Mouse (Mus musculus) bone marrow macrophage, adult 2 months (primary cell): ENCODE data around the gene Elovl5. TPM values are rescaled to one million over a fixed set of nuclear protein-coding genes. Genes with fewer than 3 reads are reported as not detected.

Source experiments
- H3K27ac ChIP-seq: 2 replicates; pipeline ENCODE4 v1.5.1; 2012; ENCODE audit warnings: low read depth, low read length; ENCODE audit not compliant: insufficient read depth
- H3K4me1 ChIP-seq: 2 replicates; pipeline ENCODE4 v1.6.1; 2012; ENCODE audit warnings: low read length; ENCODE audit not compliant: control insufficient read depth, insufficient read depth
- H3K4me3 ChIP-seq: 2 replicates; pipeline ENCODE4 v1.5.1; 2012; ENCODE audit warnings: mild to moderate bottlenecking, low read length, moderate library complexity; ENCODE audit not compliant: insufficient read depth
- CTCF ChIP-seq: IDR thresholded peaks from 2 replicates; pipeline ENCODE4 v1.5.1; 2012; ENCODE audit warnings: low read depth, mild to moderate bottlenecking, low read length, moderate library complexity
- POLR2A ChIP-seq: IDR thresholded peaks from 2 replicates; pipeline ENCODE4 v1.6.1; 2012; ENCODE audit warnings: mild to moderate bottlenecking, low read depth, low read length, borderline replicate concordance
- polyA plus RNA-seq: library from polyadenylated mRNA; stranded (reverse); fragments of >200 nt; gene quantifications from 2 replicates; pipeline ENCODE4 v1.2.4, GENCODE M21; 2012; ENCODE audit not compliant: missing spikeins, insufficient read depth, insufficient read length

The Elovl5 gene
- polyA plus RNA-seq, 1 experiment, result 56.9 TPM

DNA sequence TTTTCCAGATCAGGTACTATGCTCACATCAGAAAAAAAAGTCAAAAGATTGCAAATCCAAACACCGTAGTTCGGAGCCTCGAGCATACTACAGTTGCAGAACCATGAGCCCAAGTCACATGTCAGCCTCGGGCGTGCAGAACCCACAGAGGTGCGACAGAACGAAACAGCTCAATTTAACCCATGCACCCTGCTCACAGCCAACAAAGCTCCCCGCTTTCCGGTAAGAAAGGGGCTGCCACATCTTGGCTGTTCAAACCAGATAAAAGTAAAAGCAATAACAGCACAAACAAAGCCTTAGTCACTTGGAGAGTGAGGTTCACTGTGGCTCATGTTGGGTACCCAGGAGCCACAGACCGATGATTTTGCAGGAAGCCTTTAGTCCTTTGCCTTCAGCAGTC, 93.5 kb downstream of the Elovl5 start:
- H3K27ac ChIP-seq, result no peak overlapping the region
- peaks cover 3% of the 10 kb centered on the region; the same call in 1 of the 2 replicates for H3K4me1 ChIP-seq
- TF ChIP-seq POLR2A (no peak), CTCF (no peak)
- H3K4me3 ChIP-seq, result no peak overlapping the region

DNA sequence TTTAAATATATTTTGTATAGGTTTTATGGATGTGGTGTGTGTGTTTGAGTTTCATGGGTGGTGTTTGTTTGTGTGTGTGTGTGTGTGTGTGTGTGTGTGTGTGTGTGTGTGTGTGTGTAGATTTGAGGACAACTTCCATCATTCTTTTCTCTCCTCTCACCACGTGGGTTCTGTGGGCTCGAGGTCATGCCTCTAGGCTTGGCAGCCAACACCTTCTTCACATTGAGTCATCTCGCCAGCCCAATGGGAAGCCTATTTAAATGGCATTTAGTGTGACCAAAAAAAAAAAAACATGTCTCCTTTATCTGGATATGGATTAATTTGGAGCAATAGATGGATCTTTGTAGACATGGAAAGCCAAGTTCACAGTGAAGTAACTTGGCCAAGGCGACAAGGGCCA, 94.9 kb downstream of the Elovl5 start:
- no peak overlapping the region for H3K4me3 ChIP-seq
- no peak overlapping the region for H3K27ac ChIP-seq
- H3K4me1 ChIP-seq, result no peaks in the 10 kb centered on the region
- TF ChIP-seq CTCF (no peak), POLR2A (no peak)

- no peaks in the 10 kb centered on the region for H3K4me1 ChIP-seq
- H3K27ac ChIP-seq, result no peak overlapping the region
- H3K4me3 ChIP-seq, result no peak overlapping the region
- TF ChIP-seq POLR2A (no peak), CTCF (no peak)
Observed at GRCm38 (mm10) chr9:78012681-78013080, 95.5 kb downstream of the Elovl5 start.

- H3K4me1 ChIP-seq, result no peaks in the 10 kb centered on the region
- H3K27ac ChIP-seq, result no peak overlapping the region
- TF ChIP-seq CTCF, result no peak
- no peak for TF ChIP-seq POLR2A
- H3K4me3 ChIP-seq, result no peak overlapping the region
Observed at GRCm38 (mm10) chr9:78013813-78014212, 96.6 kb downstream of the Elovl5 start.

GRCm38 (mm10) chr9:78015816-78016215, 98.7 kb downstream of the Elovl5 start:
- H3K27ac ChIP-seq, result no peak overlapping the region
- H3K4me3 ChIP-seq, result no peak overlapping the region
- no peak for TF ChIP-seq POLR2A
- TF ChIP-seq CTCF, result no peak
- H3K4me1 ChIP-seq, result no peaks in the 10 kb centered on the region

DNA sequence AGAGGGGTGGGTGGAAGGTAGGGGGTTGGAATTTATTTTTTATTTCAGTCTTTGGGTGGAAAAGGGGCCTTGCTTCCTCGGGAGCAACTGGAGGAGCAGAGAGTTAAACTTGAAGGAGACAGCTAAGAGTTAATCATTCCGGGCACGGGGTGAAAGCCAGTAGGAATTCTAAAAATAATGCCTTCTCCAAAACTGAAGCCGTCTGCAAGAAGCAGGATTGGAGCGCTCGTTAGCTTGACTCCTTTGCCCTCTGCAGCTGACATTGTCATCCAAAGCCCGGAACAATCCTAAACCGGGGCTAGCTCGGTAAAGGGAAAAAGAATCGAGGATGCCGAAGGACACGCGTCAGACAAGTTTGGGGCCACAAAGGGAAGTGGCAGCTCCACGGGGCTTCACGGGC, 99.1 kb downstream of the Elovl5 start:
- Histone ChIP-seq H3K4me3 (no peak overlapping the region), H3K27ac (no peak overlapping the region), H3K4me1 (0 out of 2 replicates have a peak, but pooled peaks cover 1% of the 10 kb centered on the region)
- TF ChIP-seq POLR2A, result no peak
- TF ChIP-seq CTCF, result no peak

GRCm38 (mm10) chr9:78021256-78021655, 104.1 kb downstream of the Elovl5 start:
- Histone ChIP-seq H3K4me3 (no peak overlapping the region), H3K4me1 (peaks cover 16% of the 10 kb centered on the region), H3K27ac (no peak overlapping the region)
- TF ChIP-seq POLR2A (no peak), CTCF (no peak)

DNA sequence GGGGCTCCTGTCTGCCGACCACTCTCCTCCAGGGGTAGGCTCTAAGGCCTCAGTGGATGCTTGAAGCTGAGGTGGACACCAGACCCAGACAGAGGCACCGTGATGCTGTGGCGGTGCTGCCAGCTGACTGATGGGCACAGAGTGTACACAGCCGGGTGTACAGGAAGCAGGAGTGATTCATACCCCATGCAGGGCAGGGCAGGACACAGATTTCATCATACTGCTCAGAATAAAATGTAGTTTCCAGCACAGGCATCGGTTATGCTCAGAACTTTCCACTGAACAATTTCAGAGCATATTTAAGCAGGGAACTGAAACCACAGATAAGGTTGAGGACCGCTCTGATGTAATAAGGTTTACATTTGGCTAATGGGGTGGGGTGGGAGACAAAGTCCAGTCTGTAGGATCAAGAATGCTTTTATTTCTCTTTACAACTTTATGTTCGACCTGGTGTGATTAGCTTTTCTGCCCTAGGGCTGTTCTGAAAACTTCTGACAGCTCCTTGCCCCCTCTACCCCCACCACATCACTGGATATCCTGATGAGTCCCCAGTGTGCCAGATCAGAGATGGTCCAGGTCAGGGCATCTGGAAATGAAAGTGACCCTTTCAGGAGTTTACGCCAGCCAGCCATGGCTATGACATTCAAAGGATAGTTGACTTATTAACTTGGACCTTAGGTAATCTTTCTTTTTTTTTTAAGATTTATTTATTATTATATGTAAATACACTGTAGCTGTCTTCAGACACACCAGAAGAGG, 105.2 kb downstream of the Elovl5 start:
- peaks cover 16% of the 10 kb centered on the region for H3K4me1 ChIP-seq
- peak overlapping the region; percentile 31; the same call in 1 of the 2 replicates for H3K27ac ChIP-seq
- TF ChIP-seq CTCF (no peak), POLR2A (no peak)
- no peak overlapping the region for H3K4me3 ChIP-seq

- TF ChIP-seq CTCF, result peak; percentile 93
- no peak for TF ChIP-seq POLR2A
- no peak overlapping the region for H3K27ac ChIP-seq
- peaks cover 16% of the 10 kb centered on the region for H3K4me1 ChIP-seq
- no peak overlapping the region for H3K4me3 ChIP-seq
Observed at GRCm38 (mm10) chr9:78024823-78025222, 107.7 kb downstream of the Elovl5 start.

DNA sequence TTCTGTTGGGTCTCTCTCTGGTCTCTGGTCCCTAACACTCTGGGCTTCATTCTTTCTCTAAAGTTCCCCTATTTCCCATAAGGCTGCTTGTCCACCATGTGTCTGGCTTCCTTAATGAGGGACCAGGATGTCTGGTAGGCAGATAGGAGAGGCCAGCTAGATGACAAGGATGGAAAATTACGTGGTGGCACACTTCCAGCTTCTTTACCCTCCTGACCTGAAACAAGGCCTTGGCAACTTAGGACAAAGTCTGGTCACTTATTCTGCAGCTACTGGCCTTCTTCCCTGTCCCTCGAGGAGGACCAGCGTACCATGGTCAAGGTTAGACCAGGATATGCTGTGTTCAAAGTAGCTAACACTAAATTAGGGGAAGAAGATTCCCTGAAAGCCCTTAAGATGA, 109.9 kb downstream of the Elovl5 start:
- Histone ChIP-seq H3K4me1 (peaks cover 7% of the 10 kb centered on the region), H3K27ac (no peak overlapping the region), H3K4me3 (no peak overlapping the region)
- TF ChIP-seq CTCF, result no peak
- TF ChIP-seq POLR2A, result no peak

- Histone ChIP-seq H3K4me3 (no peak overlapping the region), H3K4me1 (0 out of 2 replicates have a peak, but pooled peaks cover 2% of the 10 kb centered on the region), H3K27ac (no peak overlapping the region)
- TF ChIP-seq POLR2A (no peak), CTCF (no peak)
Observed at GRCm38 (mm10) chr9:78030835-78031456, 113.8 kb downstream of the Elovl5 start.
